Mouse (Mus musculus) monocyte, adult 5-6 weeks (primary cell): ENCODE results near the gene Rpa1. TPM values are rescaled to one million over a fixed set of nuclear protein-coding genes. Genes with fewer than 3 reads are reported as not detected.
"Not testable (repeated sequence)": the region's sequence is repeated elsewhere in the genome, so short reads cannot be mapped to it uniquely, and the experiment has no call there.

Experiments
- ATAC-seq: fragments of 153-309, 156-312 bp; replicated peaks from 2 replicates; pipeline ENCODE4 v1.8.0; 2017; ENCODE audit warnings: mild to moderate bottlenecking; ENCODE audit not compliant: low TSS enrichment, insufficient number of reproducible peaks, severe bottlenecking, poor library complexity, low FRiP score
- total RNA-seq: library from RNA; stranded (forward); fragments of 200-1000, 200-491, 200-594 nt; gene quantifications from 3 replicates; pipeline ENCODE4 v1.2.3, GENCODE M21; 2017

Gene Rpa1
- total RNA-seq, 1 experiment from 2014 or later, result 85.0 TPM

DNA sequence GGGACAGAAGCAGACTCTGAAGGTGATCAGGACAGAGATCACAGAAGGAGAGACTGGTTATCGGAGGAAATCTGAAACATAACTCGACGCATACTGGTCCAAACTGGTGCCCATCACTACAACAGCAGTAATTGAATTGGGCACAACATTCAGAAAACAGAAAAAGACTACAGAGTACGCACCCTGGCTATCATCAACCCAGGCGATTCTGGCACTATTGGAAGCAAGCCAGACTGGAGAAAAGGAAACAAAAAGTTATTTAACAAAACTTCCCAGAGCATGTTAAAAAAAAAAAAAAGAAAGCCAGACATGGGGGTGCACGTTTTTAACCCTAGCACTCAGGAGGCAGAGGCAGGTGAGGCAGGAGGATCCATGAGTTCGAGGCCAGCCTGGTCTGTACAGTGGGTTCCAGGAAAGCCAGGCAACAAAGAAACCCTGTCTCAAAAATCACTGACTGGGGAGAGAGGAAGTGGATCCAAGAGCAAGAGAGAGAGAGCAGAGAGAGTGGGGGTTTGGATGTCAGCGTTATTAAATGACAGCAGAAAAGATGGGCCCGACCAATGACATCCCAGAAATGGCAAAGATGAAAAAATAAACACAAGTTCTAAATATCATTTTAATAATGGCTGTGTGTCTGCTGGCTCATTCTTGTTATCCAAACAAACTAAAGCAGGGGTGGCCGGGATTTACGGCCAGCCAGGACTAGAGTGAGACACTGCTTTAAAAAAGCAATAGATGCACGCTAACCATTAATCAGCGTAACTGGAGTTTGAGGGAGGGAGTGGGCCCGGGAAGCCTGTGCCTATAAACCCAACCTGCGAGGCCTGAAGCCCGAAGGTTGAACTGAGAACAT lies 22.8 kb downstream of the Rpa1 start:
- ATAC-seq, result no peak

DNA sequence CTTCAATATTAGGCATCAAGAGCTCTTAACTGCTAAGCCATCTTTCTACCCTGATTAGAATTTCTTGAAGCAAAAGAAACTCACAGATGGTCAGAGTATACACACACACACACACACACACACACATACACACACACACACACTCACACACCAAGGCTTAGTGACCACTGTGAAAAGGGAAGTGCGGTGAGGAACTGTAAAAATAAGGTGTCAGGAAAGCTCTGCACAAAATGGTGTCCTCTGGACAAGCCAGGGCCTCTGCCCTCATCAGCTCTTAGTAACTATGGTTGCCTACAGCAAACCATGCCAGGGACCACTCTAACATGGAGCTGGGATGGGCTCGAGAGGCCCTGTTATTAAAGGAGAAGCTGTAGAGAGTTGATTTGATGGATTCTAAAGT lies 23.7 kb downstream of the Rpa1 start:
- peak; percentile 66; the same call in 1 of the 2 replicates for ATAC-seq

DNA sequence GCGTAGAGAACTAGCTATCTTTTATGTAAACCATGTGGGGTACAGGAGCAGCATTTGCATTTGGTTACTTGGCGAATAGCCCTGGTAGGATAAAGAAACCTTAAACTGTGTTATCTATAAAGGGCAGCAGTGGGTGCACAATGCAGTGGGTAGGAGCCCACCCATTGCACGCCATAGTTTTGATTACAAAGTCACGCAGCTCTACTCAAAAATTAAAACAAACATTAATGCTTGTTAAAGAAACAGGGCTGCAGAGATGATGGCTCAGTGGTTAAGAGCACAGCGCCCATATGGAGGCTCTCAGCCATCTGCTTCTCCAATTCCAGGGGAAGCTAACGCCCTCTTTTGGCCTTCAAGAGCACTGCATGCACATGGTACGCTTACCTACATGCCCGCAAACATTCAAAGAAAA lies 24.8 kb downstream of the Rpa1 start:
- no peak for ATAC-seq

DNA sequence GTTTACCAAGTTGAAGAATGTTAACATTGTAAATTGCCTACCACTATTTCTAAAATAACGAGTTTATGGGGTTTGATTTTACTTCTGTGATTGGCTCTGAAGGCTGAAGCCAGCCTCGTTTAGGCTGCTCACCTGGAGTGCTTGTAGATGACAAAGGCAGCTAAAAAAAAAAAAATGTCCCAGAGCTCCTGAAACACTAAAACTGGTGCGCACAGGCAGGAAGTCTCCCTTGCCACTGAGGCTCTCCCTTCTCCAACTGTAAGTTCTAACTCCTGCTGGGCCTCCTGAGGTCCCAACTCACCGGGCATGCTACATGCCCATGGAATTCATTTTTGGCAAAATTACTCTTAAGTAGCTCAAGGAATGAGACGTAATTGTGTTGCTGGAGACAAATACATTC lies 28.9 kb downstream of the Rpa1 start:
- ATAC-seq, result no peak

DNA sequence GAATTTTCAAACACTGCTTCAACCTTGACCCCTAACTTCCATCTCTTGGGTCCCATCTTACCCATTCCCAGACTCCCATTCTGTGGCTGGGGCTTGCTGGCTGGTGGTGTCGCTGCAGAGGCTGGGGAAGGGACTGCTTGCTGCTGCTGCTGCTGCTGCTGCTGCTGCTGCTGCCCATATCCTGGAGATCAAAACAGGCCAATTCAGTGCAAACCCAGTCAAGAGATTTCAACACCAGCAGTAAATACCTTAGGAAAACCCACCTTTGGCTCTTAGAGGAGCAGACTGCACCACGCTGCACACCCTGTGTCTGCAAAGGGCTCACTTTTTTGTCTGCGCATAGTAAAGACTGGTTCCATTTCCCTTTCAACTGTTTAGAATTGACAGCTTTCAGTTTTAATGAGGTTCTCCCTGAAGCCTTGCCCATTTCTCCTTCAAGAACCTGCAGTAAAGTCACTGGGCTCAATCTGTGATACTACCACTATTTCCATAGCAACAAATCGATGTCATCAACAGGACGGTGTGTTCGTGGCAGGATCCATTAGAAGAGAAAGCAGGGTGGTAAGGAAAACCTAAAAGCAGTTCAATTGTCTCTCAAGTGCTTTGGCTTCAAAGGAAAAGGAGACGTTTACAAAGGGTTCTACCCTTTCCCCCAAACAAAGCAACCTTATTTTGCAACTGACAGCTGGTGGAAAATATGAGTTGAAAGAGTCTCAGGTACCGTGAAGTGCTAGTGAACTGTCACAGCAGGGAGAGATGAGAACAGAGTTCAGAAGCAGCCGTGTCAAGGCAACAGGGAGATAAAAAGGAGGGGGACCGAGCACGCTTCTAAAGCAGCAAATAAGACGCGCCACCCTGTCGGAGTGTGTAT lies 29.5 kb downstream of the Rpa1 start:
- ATAC-seq, result no peak

DNA sequence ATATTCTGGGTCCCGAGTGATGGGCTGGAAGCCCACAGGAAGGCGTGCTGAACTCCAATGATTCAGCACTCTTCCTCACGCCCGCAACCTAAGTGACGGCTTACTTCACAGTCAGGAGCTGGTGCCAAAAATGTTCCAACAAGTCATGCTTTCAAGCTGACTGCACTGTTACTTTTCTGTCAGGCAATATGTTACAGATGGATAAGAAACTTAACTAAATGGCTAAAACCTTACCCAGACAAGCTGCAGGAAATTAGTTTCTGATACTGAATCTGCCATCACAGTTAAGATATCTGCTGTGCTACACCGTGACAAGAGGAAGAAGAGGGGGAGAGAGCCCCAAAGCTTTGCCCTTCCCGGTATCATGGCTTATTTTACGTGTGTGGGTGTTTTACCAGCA lies 34.3 kb downstream of the Rpa1 start:
- no peak for ATAC-seq

DNA sequence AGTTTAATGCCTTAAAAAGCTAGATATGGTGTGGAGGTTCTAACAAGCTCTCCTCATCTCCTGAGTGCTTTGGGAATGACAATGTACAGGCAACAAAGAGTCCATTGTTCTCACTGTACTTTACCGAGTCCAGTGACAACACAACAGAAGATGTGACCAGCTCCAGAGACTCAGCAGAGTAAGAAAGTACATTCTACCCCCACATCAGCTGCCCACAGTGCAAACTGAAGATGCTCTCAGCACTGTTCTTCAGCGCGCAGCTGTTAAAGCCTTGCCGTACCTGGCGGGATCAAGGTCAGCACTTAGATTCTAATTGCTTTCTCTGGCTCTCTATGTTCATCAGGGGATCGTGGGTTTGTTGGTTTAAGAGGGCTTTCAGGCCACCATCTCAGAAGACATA lies 36.4 kb downstream of the Rpa1 start:
- no peak for ATAC-seq

DNA sequence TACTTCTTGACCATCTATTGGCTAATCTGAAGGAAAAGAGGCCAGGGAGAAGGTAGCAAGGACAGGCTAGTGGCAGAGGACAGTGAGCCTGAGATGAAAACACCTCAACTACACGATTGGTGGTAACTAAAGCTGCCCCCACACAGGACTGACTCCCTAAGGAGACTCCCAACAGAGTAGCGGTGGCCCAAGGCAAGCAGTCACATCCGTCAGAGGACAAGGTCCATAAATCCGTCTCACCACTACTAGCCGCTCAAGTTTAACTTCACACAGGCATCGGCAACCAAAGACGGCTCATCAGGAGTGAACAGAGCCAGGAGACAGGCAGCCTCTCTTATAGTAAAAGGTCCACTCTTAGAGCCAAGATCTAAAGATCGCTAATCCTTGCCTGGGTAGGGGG lies 37.3 kb downstream of the Rpa1 start:
- no peak for ATAC-seq

DNA sequence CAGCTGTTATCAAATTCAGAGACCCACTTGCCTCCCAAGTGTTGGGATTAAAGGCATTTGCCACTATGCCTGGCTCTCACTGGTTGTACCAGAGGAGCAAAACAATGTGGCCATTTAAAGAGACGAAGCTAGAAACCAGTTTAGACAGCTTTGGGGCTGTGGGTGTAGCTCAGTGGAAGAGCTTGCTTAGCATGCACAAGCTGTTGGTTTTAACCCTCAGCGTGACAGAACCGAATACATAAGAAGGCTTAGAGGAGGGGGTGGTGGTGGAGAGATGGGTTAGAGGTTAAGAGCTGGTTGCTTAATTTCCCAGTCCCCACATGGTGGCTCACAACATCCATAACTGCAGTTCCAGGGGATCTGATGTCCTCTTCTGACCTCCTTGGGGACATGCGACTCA lies 39.5 kb downstream of the Rpa1 start:
- ATAC-seq, result no peak

DNA sequence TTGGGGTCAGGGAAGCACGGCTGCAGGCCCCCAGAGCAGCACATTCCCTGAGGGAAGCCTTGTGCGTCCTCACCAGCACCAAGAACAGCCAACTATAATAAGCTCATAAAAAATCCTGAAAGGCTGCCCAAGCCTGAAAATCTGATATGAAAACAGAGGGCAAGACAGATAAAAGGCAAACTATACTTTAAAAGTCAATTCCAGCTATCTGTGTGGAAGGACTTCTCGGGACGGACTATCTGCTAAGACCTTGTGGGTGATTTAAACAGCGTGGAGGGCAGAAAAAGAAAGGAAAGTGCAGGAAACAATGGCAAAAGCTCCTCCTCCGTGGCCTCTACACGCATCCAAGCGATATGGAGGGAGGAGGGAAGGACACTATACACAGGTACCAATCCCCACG lies 43.3 kb downstream of the Rpa1 start:
- no peak for ATAC-seq

DNA sequence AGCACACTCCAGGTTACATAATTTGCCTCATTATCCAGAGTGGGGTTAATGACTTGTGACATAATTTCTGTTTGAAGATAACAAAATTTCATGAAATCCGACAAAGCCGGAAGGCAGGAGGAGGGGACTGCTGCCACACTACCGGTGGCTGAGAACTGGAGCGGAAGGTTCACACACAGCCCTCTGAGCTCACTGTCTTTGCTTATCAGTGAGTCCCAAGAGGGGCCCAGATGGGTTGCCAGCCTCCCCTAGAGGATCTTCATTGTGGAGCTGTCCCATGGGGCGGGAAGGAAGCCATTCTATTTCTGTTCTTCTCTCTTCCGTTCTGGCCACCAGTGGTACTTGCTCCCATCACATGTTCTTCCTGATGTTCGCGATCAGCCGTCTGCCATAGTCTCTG lies 47.2 kb downstream of the Rpa1 start:
- no peak for ATAC-seq

DNA sequence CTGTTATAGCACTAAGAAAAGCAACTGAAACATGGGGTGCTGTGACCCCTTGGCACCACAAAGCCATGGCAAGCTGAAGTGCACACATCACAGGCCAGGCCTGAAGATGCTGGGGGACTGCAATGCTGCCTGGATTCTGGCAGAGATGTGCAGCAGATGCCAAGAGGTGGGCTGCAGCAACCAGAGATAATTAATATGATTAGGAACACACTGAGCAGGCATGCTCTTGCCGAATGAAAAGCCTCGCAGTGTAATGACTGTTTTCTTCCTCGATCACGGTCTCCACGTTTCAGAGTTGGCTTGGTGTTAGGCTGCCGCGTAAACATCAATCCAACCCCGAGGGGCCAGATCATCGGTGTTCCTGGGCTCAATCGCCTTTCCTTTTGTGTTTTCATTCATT lies 48.3 kb downstream of the Rpa1 start:
- no peak for ATAC-seq

DNA sequence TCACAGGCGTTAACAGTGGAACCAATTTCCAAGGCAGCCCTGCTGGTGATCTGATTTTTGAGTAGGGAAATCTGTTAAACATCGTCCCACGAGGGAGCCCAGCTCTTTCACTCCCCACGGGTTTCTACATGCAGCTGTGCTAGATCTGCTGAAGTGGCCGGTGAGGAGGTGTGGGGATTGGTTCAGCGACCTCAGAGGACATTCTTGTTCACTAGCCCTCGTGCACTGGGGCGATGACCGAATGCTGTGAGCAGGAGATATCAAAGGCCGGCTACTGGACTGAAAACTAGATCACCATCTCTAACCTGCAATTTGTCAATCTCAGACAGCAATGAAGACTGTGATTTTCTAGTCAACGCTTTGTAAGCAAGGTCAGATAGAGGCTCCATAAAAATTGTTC lies 49.6 kb downstream of the Rpa1 start:
- no peak for ATAC-seq

DNA sequence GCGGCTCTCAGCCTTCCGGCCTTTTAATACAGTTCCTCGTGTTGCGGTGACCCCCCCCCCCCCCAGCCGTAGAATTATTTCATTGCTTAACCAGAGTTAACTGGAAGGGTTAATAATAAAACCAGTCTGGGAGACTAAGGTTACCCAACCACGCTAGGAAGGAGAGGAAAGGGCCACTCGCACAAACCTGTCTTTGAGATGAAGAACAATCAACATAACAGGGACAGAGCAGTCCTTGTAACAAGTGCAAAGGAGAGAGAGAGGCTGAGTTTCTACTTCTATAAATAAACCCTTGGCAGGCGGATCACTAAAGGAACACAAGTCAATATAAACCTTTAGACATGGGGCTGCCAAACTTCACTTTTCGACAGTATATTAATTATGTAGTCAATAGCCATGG lies 50.5 kb downstream of the Rpa1 start:
- ATAC-seq, result no peak

DNA sequence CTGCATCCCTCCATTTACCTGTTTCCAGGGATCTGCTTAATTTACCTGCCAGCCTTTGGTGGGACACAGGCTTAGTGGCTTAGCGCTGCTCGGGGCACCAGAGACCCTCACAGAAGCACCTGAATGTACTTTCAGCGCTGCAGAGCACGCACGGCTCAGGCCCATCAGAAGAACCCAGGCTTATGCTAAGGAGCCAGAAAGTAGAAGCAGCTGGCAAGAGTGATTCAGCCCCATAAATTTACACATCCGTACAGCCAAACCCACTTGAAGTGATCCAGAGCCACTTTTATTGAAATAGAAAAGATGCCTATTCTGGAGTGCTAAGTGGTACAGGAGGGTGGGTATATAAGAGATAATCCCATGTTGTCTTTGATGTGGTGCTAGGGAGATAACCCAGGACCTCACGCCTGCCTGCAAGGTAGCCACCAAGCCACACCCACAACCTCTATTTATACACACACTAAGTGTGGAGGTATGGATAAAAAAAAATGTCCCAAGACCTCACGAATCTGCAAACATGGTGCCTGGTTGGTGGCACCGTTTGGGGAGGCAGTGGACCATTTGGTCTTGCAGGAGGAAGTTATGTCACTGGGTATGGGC lies 51.6 kb downstream of the Rpa1 start:
- ATAC-seq, result no peak

DNA sequence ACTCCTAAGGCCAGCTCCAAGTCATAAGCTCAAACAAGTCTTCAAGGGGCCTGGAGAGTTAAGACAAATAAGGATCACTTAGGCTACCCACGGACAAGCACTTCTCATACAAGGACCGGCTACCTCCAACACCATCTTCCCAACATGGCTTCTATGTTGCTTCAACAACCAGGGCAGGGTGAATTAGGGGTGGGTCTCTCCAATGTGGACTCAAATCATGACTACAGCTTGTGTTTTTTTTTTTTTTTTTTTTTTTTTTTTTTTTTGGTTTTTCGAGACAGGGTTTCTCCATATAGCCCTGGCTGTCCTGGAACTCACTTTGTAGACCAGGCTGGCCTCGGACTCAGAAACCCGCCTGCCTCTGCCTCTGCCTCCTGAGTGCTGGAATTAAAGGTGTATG lies 52.6 kb downstream of the Rpa1 start:
- not testable (repeated sequence) for ATAC-seq

DNA sequence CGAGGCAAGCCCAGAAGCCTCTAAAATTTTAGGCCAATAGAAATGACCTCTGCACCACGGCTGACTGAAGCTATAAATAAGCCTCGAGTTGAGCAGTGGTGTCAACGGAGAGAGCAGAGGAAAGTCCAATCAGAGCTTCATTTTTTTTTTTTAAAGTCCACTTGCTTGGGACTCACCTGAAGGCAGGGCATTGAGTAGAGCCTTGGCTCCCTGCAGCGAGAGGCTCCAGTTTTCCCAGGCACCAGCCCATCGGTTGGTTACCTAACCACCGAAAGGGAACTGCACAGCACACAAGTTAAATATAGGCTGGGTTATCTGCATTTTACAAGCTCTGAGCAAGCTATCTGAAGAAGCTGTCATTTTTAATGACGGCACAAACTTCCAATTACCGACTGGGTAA lies 53.3 kb downstream of the Rpa1 start:
- ATAC-seq, result no peak

DNA sequence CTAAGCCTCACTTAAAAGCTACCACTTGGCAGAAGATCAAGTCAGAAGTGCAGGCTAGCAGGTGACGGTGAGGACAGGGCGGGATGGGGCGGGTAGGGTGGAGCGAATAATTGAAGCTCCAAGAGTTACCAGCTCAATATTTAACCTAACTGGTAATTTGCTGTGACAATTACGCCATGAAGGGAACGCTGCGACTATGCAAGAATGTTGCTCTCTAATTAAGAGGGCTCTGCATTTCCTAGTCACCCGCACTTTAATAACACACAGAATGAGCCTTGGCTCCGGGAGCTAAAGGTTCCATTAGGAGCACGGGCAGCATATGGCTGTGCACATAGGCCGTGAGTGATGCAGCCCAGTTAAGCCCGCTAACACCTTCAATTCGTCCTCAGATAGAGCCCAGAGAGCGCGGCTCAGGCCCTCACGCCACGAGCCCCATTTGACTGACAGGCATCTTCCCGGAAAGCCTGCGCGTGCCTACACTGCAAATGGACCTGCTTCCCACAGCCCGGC lies 54.2 kb downstream of the Rpa1 start:
- no peak for ATAC-seq

DNA sequence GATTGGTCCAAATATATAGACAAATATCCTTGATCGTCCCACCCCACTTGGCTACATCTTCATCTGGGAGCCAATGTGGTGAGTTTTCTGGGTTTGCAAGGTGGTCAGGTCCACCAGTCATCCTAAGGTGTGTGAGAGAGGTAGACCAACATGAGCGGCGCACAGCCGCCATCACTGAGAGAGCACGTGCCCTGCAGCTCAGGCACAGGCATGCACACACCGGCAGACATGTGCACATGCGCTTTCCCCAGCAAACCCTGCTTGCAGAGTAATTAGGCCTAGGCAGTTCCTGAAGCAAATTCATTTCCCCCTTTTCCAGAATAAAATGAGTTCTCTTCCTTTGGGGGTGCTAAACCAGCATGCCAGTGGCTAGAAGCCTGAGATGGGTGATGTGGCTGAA lies 55.8 kb downstream of the Rpa1 start:
- no peak for ATAC-seq
